Mouse (Mus musculus) G1E-ER4 (cell line): ENCODE data around the gene Pdia5. TPM values are rescaled to one million over a fixed set of nuclear protein-coding genes. Genes with fewer than 3 reads are reported as not detected.

Experiments
- GATA1 ChIP-seq: IDR thresholded peaks from one replicate; pipeline ENCODE4 v1.8.0; 2012; ENCODE audit warnings: low read length, inconsistent platforms
- polyA plus RNA-seq: library from polyadenylated mRNA; stranded (reverse); fragments of >175 nt; gene quantifications from 2 replicates; pipeline ENCODE4 v1.2.3, GENCODE M21; 2012

Gene Pdia5
- polyA plus RNA-seq, 1 experiment: not detected

DNA sequence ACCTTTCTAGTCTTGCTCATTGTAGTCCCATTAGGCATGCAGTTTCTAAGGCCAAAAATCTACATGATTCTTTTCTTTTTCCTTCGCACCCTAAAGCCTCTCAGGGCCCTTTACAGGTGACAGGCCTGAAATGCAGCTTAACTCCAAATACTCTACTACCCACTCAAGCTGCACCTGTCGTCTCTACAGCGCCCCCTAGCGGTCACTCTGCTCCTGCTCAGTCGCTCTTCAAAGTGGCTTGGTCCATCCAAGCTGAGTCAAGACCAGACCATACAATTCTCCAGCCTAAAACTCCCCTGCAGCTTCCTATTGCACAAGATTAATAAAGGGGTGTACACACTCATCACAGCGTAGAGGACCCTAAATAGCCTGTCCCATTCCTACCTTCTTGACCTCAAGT lies 130.1 kb downstream of the Pdia5 start:
- no peak for TF ChIP-seq GATA1

- TF ChIP-seq GATA1: no peak
These were observed 133.2 kb downstream of the Pdia5 start for GRCm38 (mm10) chr16:35357449-35357848.

Other genes starting within 250 kb of the Pdia5 start
- 0.18 and 0.27 TPM in 2 replicates for gene Sec22a, start 127.0 kb downstream of the Pdia5 start, polyA plus RNA-seq
- gene Sema5b, start 50.3 kb upstream of the Pdia5 start, polyA plus RNA-seq: not detected in 2 replicates